ENCODE assay signal across 14 mouse cellular contexts in genomic region chr1:171839488-171839887, GRCm38 (mm10). TPM values are rescaled to one million over a fixed set of nuclear protein-coding genes. Genes with fewer than 3 reads are reported as not detected.
DNase-seq lines count a peak whose midpoint lies in the region; ATAC-seq and TF ChIP-seq lines count a peak whose summit lies in the region.
"Had no signal": no experiment of that assay in that cellular context is flagged by ENCODE, and none has a peak within 500 bp of the region (broad histone marks: within the 10 kb centered on the region; RNA-seq: fewer than 3 reads in every experiment).

Gene Cd84, plus strand, starts transcription at chr1:171839697.

- DNase-seq in heart, postnatal 0 days (ENCODE audit: low spot score), result no peak
- no peak for DNase-seq in heart, adult 18-20 months
- DNase-seq in MEL (ENCODE audit: low read depth, low spot score), result no peak
- no peak for DNase-seq in cerebellum, postnatal 36 days
- no peak for DNase-seq in adrenal gland, postnatal 25 days
- DNase-seq in left cerebral cortex, postnatal 25 days (ENCODE audit: low spot score in 2 of 2), result no peak
- DNase-seq: cerebellum, adult 18-20 months; gastrocnemius, postnatal 25 days; lung, adult 18-20 months had no signal

- peak within 1 kb of the TSS; percentile 1; the same call in 1 of the 2 replicates for H3K4me2 ChIP-seq in heart, postnatal 0 days (ENCODE audit: low read depth, low read length)
- H3K4me2 ChIP-seq: kidney, embryonic 15.5 days; midbrain, embryonic 11.5 days had no signal

- no peak for TF ChIP-seq EP300 in heart, postnatal 0 days (IDR thresholded peaks at IDR 0.05; ENCODE audit: low read depth)
- TF ChIP-seq EP300 in MEL (IDR thresholded peaks at IDR 0.05; ENCODE audit: low read depth in 1 of 2, low read length in 2 of 2), result no peak

- no peak within 1 kb of the TSS for H3K27ac ChIP-seq in heart, postnatal 0 days (ENCODE audit: low read depth)
- H3K27ac ChIP-seq in MEL (ENCODE audit: control insufficient read depth, low read depth, low read length), result peak within 1 kb of the TSS; percentile 97
- H3K27ac ChIP-seq: kidney, embryonic 15.5 days had no signal

- TF ChIP-seq CTCF in heart, postnatal 0 days (IDR thresholded peaks at IDR 0.05; ENCODE audit: low read depth), result no peak
- no peak for TF ChIP-seq CTCF in MEL (IDR thresholded peaks at IDR 0.05 in 2 of 3, conservative IDR thresholded peaks at IDR 0.05 in 1 of 3; ENCODE audit: control insufficient read depth in 1 of 3, insufficient read depth in 1 of 3, low read depth in 2 of 3, low read length in 3 of 3, poor library complexity in 1 of 3, severe bottlenecking in 1 of 3)

- H3K4me1 ChIP-seq in heart, postnatal 0 days (ENCODE audit: control insufficient read depth, insufficient read depth), result no peaks in the 10 kb centered on the region
- peaks cover 11 to 21% of the 10 kb centered on the region in 2 experiments for H3K4me1 ChIP-seq in MEL (ENCODE audit: control insufficient read depth in 1 of 2, insufficient read depth in 2 of 2, low read length in 2 of 2)
- peaks cover 30% of the 10 kb centered on the region for H3K4me1 ChIP-seq in megakaryocyte, embryonic 14.5 days
- H3K4me1 ChIP-seq: kidney, embryonic 15.5 days had no signal

- no peak for TF ChIP-seq POLR2A in MEL (IDR thresholded peaks at IDR 0.05; ENCODE audit: control insufficient read depth in 1 of 2, insufficient read depth in 1 of 2, low read depth in 1 of 2, low read length in 2 of 2, poor library complexity in 1 of 2)

- intact Hi-C loops in left cerebral cortex, postnatal 25 days (cut with DNase I), result no loop called here

- ATAC-seq in heart, postnatal 0 days (ENCODE audit: insufficient read depth, low read depth), result no peak
- ATAC-seq in hematopoietic stem cell, adult 5-6 weeks (replicated peaks in 1 of 2; ENCODE audit: insufficient read depth in 1 of 2, low FRiP score in 2 of 2, low TSS enrichment in 1 of 2, low read depth in 1 of 2, poor library complexity in 2 of 2, severe bottlenecking in 2 of 2), result peak in 1 of 2 experiments; percentile 44; a peak in 1 of 4 replicates

- H3K79me2 ChIP-seq in MEL (ENCODE audit: control insufficient read depth, insufficient read depth, low read length, poor library complexity), result 0 out of 2 replicates have a peak, but pooled peaks cover 5% of the 10 kb centered on the region

- TF ChIP-seq RAD21 in MEL (IDR thresholded peaks at IDR 0.05; ENCODE audit: low read depth, low read length), result no peak

- no peaks in the 10 kb centered on the region for H3K36me3 ChIP-seq in heart, postnatal 0 days (replicated peaks; ENCODE audit: control insufficient read depth, insufficient read depth, low read length)
- peaks cover 0 to 25% of the 10 kb centered on the region in 2 experiments; a peak in 2 of 4 replicates for H3K36me3 ChIP-seq in MEL (ENCODE audit: control insufficient read depth in 1 of 2, insufficient read depth in 2 of 2, low read length in 2 of 2)
- H3K36me3 ChIP-seq in megakaryocyte, embryonic 14.5 days (replicated peaks; ENCODE audit: low read length), result peaks cover 8% of the 10 kb centered on the region
- H3K36me3 ChIP-seq: kidney, embryonic 15.5 days had no signal

- H3K4me3 ChIP-seq in heart, postnatal 0 days (ENCODE audit: low read depth, low read length), result peak within 1 kb of the TSS; percentile 5; the same call in 1 of the 2 replicates
- H3K4me3 ChIP-seq in MEL (ENCODE audit: control insufficient read depth in 1 of 2, insufficient read depth in 1 of 2, low read depth in 2 of 2, low read length in 2 of 2), result peak within 1 kb of the TSS; percentile 75 to 76
- peak within 1 kb of the TSS; percentile 90 for H3K4me3 ChIP-seq in megakaryocyte, embryonic 14.5 days (replicated peaks)
- H3K4me3 ChIP-seq: kidney, embryonic 15.5 days; myocyte had no signal

- 77% methylated on average over 3 of the region's 3 CpGs for WGBS in heart, postnatal 0 days

- H3K9ac ChIP-seq in heart, postnatal 0 days (replicated peaks; ENCODE audit: low read depth, low read length), result no peak within 1 kb of the TSS
- peak within 1 kb of the TSS; percentile 74 for H3K9ac ChIP-seq in MEL (ENCODE audit: control insufficient read depth, low read depth, low read length, poor library complexity, severe bottlenecking)
- H3K9ac ChIP-seq: kidney, embryonic 15.5 days had no signal

- H3K9me3 ChIP-seq in heart, postnatal 0 days (replicated peaks; ENCODE audit: control insufficient read depth, low read length), result no peaks in the 10 kb centered on the region
- no peaks in the 10 kb centered on the region for H3K9me3 ChIP-seq in MEL (replicated peaks; ENCODE audit: insufficient read depth, low read length)
- H3K9me3 ChIP-seq in megakaryocyte, embryonic 14.5 days, result no peaks in the 10 kb centered on the region
- H3K9me3 ChIP-seq: kidney, embryonic 15.5 days had no signal

- no peaks in the 10 kb centered on the region for H3K27me3 ChIP-seq in heart, postnatal 0 days (ENCODE audit: control insufficient read depth, insufficient read depth, low read length)
- H3K27me3 ChIP-seq in MEL (ENCODE audit: control insufficient read depth in 1 of 2, insufficient read depth in 2 of 2, low read length in 2 of 2), result no peaks in the 10 kb centered on the region
- H3K27me3 ChIP-seq in megakaryocyte, embryonic 14.5 days (replicated peaks), result no peaks in the 10 kb centered on the region
- H3K27me3 ChIP-seq: kidney, embryonic 15.5 days had no signal

TF ChIP-seq in MEL, 35 proteins besides CTCF, POLR2A, EP300 and RAD21:
- TF ChIP-seq POLR2AphosphoS5 (IDR thresholded peaks at IDR 0.05; ENCODE audit: borderline replicate concordance, low read depth, low read length) (no peak), SIN3A (IDR thresholded peaks at IDR 0.05; ENCODE audit: low read length) (no peak), GATA1 (IDR thresholded peaks at IDR 0.05; ENCODE audit: low read depth, low read length) (no peak), ZC3H11A (IDR thresholded peaks at IDR 0.05; ENCODE audit: low read depth, low read length) (no peak), ELF1 (IDR thresholded peaks at IDR 0.05; ENCODE audit: low read depth, low read length) (no peak), BHLHE40 (IDR thresholded peaks at IDR 0.05; ENCODE audit: borderline replicate concordance, low read depth, low read length) (no peak), MAZ (IDR thresholded peaks at IDR 0.05; ENCODE audit: low read depth, low read length) (no peak), ZMIZ1 (IDR thresholded peaks at IDR 0.05; ENCODE audit: low read depth, low read length) (no peak), ZKSCAN1 (IDR thresholded peaks at IDR 0.05; ENCODE audit: low read depth, low read length) (no peak), GABPA (IDR thresholded peaks at IDR 0.05; ENCODE audit: low read depth, low read length) (no peak), CHD1 (IDR thresholded peaks at IDR 0.05; ENCODE audit: low read depth, low read length) (no peak), USF1 (IDR thresholded peaks at IDR 0.05; ENCODE audit: low read depth, low read length) (no peak), CHD2 (IDR thresholded peaks at IDR 0.05; ENCODE audit: low read length) (no peak), MXI1 (IDR thresholded peaks at IDR 0.05; ENCODE audit: low read depth, low read length) (no peak)

RNA-seq across cellular contexts. Expression of gene Cd84, which starts in this region (rescaled TPM):
- total RNA-seq in heart, postnatal 0 days (2014; rRNA removed; ENCODE audit: low replicate concordance), result 0.27 and 4.6 TPM in 2 replicates
- polyA plus RNA-seq in heart, postnatal 0 days (2015; fragmentation: Nextera tagmentation; extraction: Ambion mirVana), result 1.7 and 2.1 TPM in 2 replicates
- 1 to 10 TPM; 1.5 to 2.5 TPM for total RNA-seq in heart, adult 18-20 months (2021)
- 6.8 and 7.7 TPM in 2 replicates for total RNA-seq in MEL (2012; rRNA removed)
- 10 to 100 TPM in 1 of 2 experiments, not detected in 1; 10.4 TPM for polyA plus RNA-seq in MEL (2012; ENCODE audit: insufficient read depth in 1 of 2, insufficient read length in 2 of 2, low read depth in 1 of 2, low replicate concordance in 2 of 2, missing spikeins in 1 of 2)
- total RNA-seq in hematopoietic stem cell, adult 5-6 weeks (2017), result 96.5 and 139 TPM in 2 replicates
- polyA plus RNA-seq in megakaryocyte, embryonic 14.5 days (2012; ENCODE audit: insufficient read depth, low replicate concordance), result 1.2 and 4.2 TPM in 2 replicates
- 2.3 and 2.6 TPM in 2 replicates for total RNA-seq in adrenal gland, postnatal 25 days (2021)
- 1 to 10 TPM; 1.4 to 2.1 TPM for total RNA-seq in left cerebral cortex, postnatal 25 days (2021)
- polyA plus RNA-seq: myocyte had no signal

Comparison
In these comparisons a context has a peak if more than half of its experiments do, and no peak if none do; other contexts are left out.
1. RNA of gene Cd84 (total RNA-seq): 96.5 to 139 TPM in hematopoietic stem cell, adult 5-6 weeks; 6.8 to 7.7 TPM in MEL, 1.5 to 2.5 TPM in heart, adult 18-20 months, 2.3 to 2.6 TPM in adrenal gland, postnatal 25 days, 1.4 to 2.1 TPM in left cerebral cortex, postnatal 25 days and 0.27 to 4.6 TPM in heart, postnatal 0 days; every median in the first group is over 10 times any median in the second.
2. H3K4me3 ChIP-seq: peak in every context shown above with its lines; median percentile 90 in megakaryocyte, embryonic 14.5 days; 76 in MEL; 5 in heart, postnatal 0 days.